Mouse (Mus musculus) T-helper 2 cell (primary cell): ENCODE measurements around the gene Echdc2.
"Not testable (repeated sequence)": the region's sequence is repeated elsewhere in the genome, so short reads cannot be mapped to it uniquely, and the experiment has no call there.

ENCODE experiments used
- in situ Hi-C: fragments of 300-600 bp; cut with MboI, MseI; formaldehyde crosslinking; loops from one replicate; pipeline ENCODE4 v1.15.1; 2025; ENCODE audit warnings: high pct_unique_total_duplicates

Gene Echdc2

GRCm38 (mm10) chr4:108165152-108165895, at the start of gene Echdc2:
Gene Echdc2 (plus strand): TSS chr4:108165437.
- in situ Hi-C loops: no loop called here

- in situ Hi-C loops: no loop called here
Measured at GRCm38 (mm10) chr4:108116466-108116865, 48.8 kb upstream of the Echdc2 start.

DNA sequence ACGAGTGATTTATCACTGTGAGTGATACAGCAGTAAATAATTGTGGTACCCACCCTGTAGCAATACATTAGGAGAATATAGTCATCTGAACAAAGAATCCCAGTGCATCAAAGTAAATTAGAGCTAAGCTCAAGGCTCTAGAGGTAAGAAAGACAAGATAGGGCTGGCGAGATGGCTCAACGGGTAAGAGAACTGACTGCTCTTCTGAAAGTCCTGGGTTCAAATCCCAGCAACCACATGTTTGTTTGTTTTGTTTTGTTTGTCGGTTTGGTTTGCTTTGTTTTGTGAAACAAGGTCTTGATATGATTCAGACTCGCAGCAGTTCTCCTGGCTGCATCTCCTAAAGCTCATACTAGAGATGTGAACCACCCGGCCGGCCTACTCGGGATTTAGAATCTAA, 47.7 kb upstream of the Echdc2 start:
- in situ Hi-C loops: no loop called here

DNA sequence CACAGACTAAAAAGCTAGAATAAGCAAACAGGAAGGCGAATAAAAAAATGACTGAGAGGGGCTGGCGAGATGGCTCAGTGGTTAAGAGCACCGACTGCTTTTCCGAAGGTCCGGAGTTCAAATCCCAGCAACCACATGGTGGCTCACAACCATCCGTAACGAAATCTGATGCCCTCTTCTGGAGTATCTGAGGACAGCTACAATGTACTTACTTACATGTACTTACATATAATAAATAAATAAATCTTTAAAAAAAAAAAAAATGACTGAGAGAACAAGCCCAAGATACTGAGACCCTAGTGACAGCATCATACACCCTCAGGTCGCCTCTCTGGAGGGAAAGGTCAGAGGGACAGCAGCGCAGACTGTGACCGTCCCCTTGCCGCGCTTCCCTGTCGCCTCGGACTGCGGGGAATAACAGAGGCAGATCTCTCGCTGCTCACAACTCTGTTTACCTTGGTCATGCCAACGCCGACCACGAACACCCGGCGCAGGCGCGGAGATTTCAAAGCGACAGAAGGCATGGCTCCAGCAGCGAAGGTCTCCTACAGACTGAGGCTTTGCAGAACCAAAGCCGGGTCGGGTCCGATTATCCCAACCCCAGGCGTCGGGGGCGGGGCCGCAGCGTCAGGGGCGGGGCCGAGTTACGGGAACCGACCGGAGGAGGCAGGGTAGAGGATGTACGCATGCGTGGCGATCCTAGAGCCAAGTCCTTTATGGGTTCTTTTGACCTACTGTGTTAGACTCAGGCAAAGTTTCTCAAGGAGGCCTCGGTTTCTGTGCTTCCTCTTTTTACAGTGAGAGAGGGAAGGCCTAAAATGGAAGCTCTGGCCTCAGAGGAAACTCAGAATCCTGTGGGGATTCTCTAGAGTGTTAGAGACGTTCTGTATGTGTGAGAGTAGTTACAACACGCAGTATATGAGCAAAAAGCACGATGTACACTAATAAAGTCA, 47.0 kb upstream of the Echdc2 start:
- in situ Hi-C loops: no loop called here

GRCm38 (mm10) chr4:108124104-108124503, 41.1 kb upstream of the Echdc2 start:
- in situ Hi-C loops: no loop called here

DNA sequence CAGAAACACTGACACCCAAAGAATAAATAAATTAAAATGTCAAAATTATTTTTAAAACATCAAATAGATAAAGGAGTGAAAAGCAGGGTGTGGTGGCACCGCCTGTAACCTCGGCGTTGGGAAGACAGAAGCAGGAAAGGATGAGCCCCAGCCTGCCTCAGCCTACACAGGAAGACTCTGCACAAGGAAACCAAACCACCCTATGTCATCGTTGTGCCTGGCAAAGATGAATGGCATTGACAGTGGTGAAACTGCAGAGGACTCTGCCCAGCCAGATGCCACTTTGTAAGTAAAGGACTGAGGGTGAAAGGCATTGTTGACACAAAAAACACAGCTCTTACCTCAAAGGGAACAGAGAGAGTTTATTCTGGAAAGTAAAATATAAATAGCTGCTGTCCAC, 39.0 kb upstream of the Echdc2 start:
- in situ Hi-C loops: no loop called here

GRCm38 (mm10) chr4:108127516-108127915, 37.7 kb upstream of the Echdc2 start:
- in situ Hi-C loops: no loop called here

DNA sequence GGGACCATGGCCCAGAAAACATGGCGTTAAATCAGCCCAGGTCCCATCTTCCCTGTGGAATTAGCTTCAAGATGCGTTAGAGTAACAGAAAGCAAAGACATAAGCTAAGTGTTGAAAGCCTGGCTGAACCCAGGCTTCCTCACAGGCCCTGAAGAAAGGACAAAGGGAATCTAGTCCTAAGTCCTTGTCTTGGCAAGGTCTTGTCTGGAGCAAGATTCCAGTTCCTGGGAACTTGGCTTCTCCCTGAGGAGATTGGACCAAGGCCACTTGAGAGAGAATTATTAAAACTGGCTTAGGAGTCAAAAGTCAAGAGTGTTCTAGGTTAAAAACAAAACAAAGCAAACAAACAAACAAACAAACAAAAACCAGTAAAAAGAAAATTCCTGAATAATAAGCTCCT, 36.9 kb upstream of the Echdc2 start:
- in situ Hi-C loops: no loop called here

GRCm38 (mm10) chr4:108130452-108130851, 34.8 kb upstream of the Echdc2 start:
- in situ Hi-C loops: loop anchor here (10.0 kb wide), 1 partner anchor 1034 kb away; no protein-coding TSS in a partner anchor

DNA sequence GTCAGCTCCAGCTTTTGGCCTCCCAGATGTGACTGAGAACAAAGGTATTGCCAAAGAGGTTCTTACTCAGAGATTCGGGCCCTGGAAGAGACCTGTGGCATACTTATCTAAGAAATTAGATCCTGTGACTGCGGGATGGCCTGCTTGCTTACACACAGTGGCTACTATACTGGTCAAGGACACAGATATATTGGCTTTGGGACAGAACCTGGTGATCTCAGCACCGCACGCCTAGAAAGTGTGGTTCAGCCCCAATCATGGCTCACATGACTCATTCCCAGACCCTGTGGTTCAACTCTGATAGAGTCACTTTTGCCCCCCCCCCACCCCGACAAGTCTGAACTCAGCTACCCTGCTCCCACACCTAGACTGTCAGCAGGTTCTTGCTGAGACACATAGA, 28.3 kb upstream of the Echdc2 start:
- in situ Hi-C loops: loop anchor here (10.0 kb wide), 1 partner anchor 1028 kb away; no protein-coding TSS in a partner anchor

DNA sequence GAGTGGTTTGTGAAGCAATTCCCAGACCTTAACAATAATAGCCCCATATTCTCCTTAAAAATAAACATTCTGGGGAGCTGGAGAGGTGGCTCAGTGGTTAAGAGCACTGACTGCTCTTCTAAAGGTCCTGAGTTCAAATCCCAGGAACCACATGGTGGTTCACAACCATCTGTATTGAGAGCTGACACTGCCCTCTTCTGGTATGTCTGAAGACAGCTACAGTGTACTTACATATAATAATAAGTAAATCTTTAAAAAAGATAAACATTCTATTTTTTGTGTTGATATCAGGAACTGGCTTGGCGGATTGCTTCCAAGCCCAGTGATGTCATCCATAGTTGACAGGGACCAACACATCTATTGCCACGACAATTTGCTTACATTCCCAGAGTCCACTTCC, 22.1 kb upstream of the Echdc2 start:
- in situ Hi-C loops: not testable (repeated sequence)

GRCm38 (mm10) chr4:108143778-108144177, 21.5 kb upstream of the Echdc2 start:
- in situ Hi-C loops: no loop called here

DNA sequence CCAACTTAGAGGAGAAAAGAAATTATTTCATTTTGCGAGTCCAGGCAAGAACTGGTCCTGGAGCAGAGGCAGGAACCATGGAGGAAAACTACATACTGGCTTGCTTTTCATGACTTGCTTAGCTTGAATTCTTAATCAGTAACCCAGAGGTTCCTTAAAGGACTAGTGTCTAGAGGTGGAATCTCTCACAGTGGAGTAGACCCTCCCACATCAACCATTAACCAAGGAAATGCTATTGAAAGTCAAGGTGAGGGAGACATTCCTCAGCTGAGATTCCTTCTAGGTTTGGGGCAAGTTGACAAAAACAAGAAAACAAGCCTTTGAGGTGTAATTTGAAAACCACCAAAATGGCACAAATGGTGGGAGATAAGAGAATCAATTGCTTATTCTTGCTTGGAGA, 20.4 kb upstream of the Echdc2 start, which contains the start of gene Scp2:
Gene Scp2 (minus strand): TSS at position 119 of the 400 bp plus-strand sequence.
- in situ Hi-C loops: no loop called here

GRCm38 (mm10) chr4:108145554-108145953, 19.7 kb upstream of the Echdc2 start:
- in situ Hi-C loops: not testable (repeated sequence)

DNA sequence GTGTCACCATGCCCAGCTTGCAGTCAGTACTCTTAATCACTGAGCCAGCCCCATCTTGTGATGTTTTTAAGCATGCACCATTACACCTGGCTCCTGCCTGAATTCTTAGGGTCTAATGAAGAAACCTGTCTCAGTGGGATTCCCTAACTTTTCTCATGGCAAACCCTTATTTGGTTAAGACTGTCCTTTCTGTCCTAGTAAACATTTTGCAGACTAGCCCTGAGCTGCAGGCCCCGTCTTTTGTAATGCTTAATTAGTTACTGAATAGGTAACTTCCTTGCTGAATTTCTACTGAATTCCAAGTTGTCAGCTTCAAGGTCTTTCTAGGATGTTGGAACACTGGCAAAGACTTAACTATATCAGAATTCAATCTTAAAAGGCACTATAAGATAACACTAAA, 10.1 kb upstream of the Echdc2 start:
- in situ Hi-C loops: not testable (repeated sequence)

DNA sequence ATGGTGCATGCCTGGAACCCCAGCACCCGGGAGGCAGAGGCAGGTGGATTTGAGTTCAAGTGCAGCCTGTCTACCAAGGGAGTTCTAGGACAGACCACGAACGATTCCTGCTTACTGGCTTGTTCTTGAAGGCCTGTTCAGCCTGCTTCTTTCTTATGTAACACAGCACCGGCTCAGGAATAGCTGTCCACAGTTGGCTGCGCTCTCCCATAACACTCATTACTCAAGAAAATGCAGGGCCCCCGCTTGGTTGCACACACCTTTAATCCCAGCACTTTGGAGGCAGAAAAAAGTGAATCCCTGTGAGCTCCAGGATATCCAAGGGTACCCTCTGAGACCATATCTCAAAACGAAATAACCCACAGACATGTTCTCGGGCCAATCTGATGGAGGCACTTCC, 3.3 kb upstream of the Echdc2 start:
- in situ Hi-C loops: no loop called here

DNA sequence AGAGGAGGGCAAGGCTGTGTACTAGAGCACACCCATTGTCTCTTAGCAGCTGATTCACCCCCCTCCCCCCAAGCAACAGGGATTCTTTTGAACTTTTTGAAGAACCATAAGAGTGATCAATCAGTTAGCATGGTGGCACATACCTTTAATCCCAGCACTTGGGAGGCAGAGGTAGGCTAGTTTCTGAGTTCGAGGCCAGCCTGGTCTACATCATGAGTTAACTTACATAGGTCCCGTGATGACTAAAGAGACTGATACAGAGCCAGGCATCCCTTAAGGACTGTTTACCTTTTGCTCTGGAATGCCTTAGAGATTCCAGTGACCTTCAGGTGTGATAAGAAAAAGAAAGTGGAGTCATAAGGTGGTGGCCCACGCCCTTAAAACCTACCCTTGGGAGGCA, 1.9 kb upstream of the Echdc2 start:
- in situ Hi-C loops: no loop called here

- in situ Hi-C loops: no loop called here
Measured at GRCm38 (mm10) chr4:108166874-108167273, 1.6 kb downstream of the Echdc2 start.

DNA sequence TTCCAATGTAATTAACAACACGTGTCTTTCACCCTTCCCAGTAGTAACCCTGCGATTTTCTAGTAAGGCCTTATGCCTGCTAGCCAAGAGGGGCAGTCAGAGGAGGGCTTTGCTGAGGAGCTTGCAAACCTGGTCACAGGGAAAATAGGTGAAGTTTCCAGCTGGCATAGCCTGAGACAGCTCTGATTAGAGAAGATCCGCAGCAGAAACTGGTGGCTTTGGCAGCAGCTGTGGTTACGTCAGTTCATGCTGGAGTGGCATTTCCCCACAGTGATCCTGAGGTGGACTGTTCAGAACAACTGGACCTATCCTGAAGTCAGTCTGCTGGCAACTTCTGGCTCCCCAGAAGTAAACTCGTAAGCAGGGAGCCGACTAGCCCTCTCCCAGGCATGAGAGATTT, 2.8 kb downstream of the Echdc2 start:
- in situ Hi-C loops: no loop called here

- in situ Hi-C loops: no loop called here
Measured at GRCm38 (mm10) chr4:108182278-108182677, 17.0 kb downstream of the Echdc2 start.

GRCm38 (mm10) chr4:108192821-108193323, 27.6 kb downstream of the Echdc2 start:
- in situ Hi-C loops: no loop called here

DNA sequence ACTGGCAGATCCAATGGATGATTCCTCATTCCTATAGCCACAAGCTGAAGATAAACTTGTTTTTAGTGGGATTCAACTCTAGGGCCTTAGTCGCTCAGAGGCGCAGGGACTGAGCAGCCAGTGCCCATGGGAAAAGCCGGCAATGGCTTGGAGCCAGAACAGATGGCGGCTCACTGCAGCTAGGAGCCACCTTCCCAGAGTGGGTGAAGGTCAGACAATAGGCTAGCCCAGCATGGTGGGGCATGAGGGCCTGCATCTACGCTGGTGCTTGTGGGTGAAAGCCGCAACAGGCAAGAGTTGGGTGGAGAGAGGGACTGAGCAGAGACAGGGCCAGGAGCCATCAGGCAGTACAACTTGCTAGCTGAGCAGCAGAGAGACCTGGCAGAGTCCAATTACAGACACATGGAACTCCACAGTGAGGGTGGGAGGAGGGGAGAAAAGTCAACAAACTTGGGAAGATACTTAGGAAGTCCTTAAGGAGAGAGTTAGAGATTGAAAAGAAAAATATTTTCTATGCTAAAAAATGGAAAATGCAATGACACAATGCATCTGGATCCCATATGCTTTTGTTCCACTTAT, 31.1 kb downstream of the Echdc2 start:
- in situ Hi-C loops: no loop called here
